Comparison of ENCODE assay signal across 27 mouse cellular contexts in genomic region chr12:73862881-73863280, GRCm38 (mm10). TPM values are rescaled to one million over a fixed set of nuclear protein-coding genes. Genes with fewer than 3 reads are reported as not detected.
DNase-seq lines count a peak whose midpoint lies in the region; ATAC-seq and TF ChIP-seq lines count a peak whose summit lies in the region.
"Had no signal": no experiment of that assay in that cellular context is flagged by ENCODE, and none has a peak within 500 bp of the region (broad histone marks: within the 10 kb centered on the region; RNA-seq: fewer than 3 reads in every experiment).

No protein-coding gene starts in this region.

- H3K4me1 ChIP-seq in forebrain, embryonic 12.5 days, result no peaks in the 10 kb centered on the region
- peaks cover 6% of the 10 kb centered on the region; the same call in 1 of the 2 replicates for H3K4me1 ChIP-seq in hindbrain, embryonic 10.5 days (replicated peaks)
- H3K4me1 ChIP-seq: neural tube, embryonic 12.5 days had no signal

- peak; percentile 52 for DNase-seq in gastrocnemius, adult 2 months
- no peak for DNase-seq in gastrocnemius, postnatal 25 days
- DNase-seq in left cerebral cortex, postnatal 4 days, result peak; percentile 10
- no peak for DNase-seq in left cerebral cortex, adult 8-10 months (ENCODE audit: low spot score in 2 of 2)
- DNase-seq in cerebellum, adult 8-10 months, result peak; percentile 27
- peak; percentile 43 to 51 for DNase-seq in cerebellum, postnatal 25 days
- no peak for DNase-seq in hindbrain, embryonic 10.5 days (ENCODE audit: low spot score)
- DNase-seq: adrenal gland, postnatal 14 days; embryo, embryonic 11 days; gastrocnemius, postnatal 14 days; kidney, adult 2 months; kidney, postnatal 10 days; layer of hippocampus, postnatal 36 days; liver; lung, adult 2 months; lung, postnatal 10 days; right cerebral cortex, postnatal 14 days had no signal

- no peak for ATAC-seq in forebrain, embryonic 12.5 days (ENCODE audit: low FRiP score)
- ATAC-seq: CD4-positive, CD25-positive, alpha-beta regulatory T cell, adult 4 months; forebrain, embryonic 16.5 days; hindbrain, embryonic 16.5 days had no signal

- peak overlapping the region; percentile 20; the same call in 1 of the 2 replicates for H3K4me3 ChIP-seq in gastrocnemius, adult 2 months
- no peak overlapping the region for H3K4me3 ChIP-seq in forebrain, embryonic 12.5 days (replicated peaks)
- no peak overlapping the region for H3K4me3 ChIP-seq in hindbrain, embryonic 10.5 days
- H3K4me3 ChIP-seq: embryonic facial prominence, embryonic 12.5 days; heart, embryonic 12.5 days; myocyte; neural tube, embryonic 12.5 days had no signal

- no peaks in the 10 kb centered on the region for H3K9me3 ChIP-seq in forebrain, embryonic 12.5 days
- no peaks in the 10 kb centered on the region for H3K9me3 ChIP-seq in hindbrain, embryonic 10.5 days
- H3K9me3 ChIP-seq: embryonic facial prominence, embryonic 12.5 days; heart, embryonic 12.5 days; neural tube, embryonic 12.5 days had no signal

- no peak overlapping the region for H3K4me2 ChIP-seq in forebrain, embryonic 12.5 days
- H3K4me2 ChIP-seq: embryonic facial prominence, embryonic 12.5 days; heart, embryonic 12.5 days; neural tube, embryonic 12.5 days had no signal

- WGBS in forebrain, embryonic 12.5 days, result 76% methylated on average over 7 of the region's 7 CpGs
- WGBS in hindbrain, embryonic 10.5 days, result 74% methylated on average over 7 of the region's 7 CpGs

- H3K27me3 ChIP-seq in forebrain, embryonic 12.5 days, result no peaks in the 10 kb centered on the region
- no peaks in the 10 kb centered on the region for H3K27me3 ChIP-seq in hindbrain, embryonic 10.5 days (ENCODE audit: insufficient read depth, poor library complexity, severe bottlenecking)
- H3K27me3 ChIP-seq: embryonic facial prominence, embryonic 12.5 days; heart, embryonic 12.5 days; neural tube, embryonic 12.5 days had no signal

- intact Hi-C loops in gastrocnemius, adult 2 months (cut with DNase I), result no loop called here
- intact Hi-C loops in left cerebral cortex, postnatal 4 days (cut with DNase I), result no loop called here

- H3K27ac ChIP-seq in gastrocnemius, adult 2 months, result peak overlapping the region; percentile 53
- H3K27ac ChIP-seq in forebrain, embryonic 12.5 days, result no peak overlapping the region
- H3K27ac ChIP-seq in hindbrain, embryonic 10.5 days, result no peak overlapping the region
- H3K27ac ChIP-seq: embryonic facial prominence, embryonic 12.5 days; liver, embryonic 14.5 days; macrophage; neural tube, embryonic 12.5 days had no signal

- no peak for TF ChIP-seq CTCF in gastrocnemius, adult 2 months (IDR thresholded peaks at IDR 0.05)

- no peak overlapping the region for H3K9ac ChIP-seq in forebrain, embryonic 12.5 days
- H3K9ac ChIP-seq: embryonic facial prominence, embryonic 12.5 days; heart, embryonic 12.5 days; liver, embryonic 14.5 days; neural tube, embryonic 12.5 days had no signal

- no peaks in the 10 kb centered on the region for H3K36me3 ChIP-seq in forebrain, embryonic 12.5 days (replicated peaks)
- H3K36me3 ChIP-seq in hindbrain, embryonic 10.5 days, result no peaks in the 10 kb centered on the region
- H3K36me3 ChIP-seq: embryonic facial prominence, embryonic 12.5 days; heart, embryonic 12.5 days; neural tube, embryonic 12.5 days had no signal

RNA-seq across cellular contexts. Expression of gene Hif1a, which starts 38.3 kb away (rescaled TPM):
- total RNA-seq in gastrocnemius, adult 2 months (2021), result 10 to 100 TPM; 15.6 to 16.5 TPM
- total RNA-seq in gastrocnemius, postnatal 25 days (2021), result 10 to 100 TPM; 15.9 to 16.7 TPM
- total RNA-seq in left cerebral cortex, postnatal 4 days (2021), result 10 to 100 TPM; 81.5 to 85.3 TPM
- total RNA-seq in left cerebral cortex, adult 8-10 months (2022), result 10 to 100 TPM; 57.7 to 66.6 (median 64.3) TPM
- polyA plus RNA-seq in forebrain, embryonic 12.5 days (2016; fragmentation: Nextera tagmentation; extraction: Ambion mirVana), result 123 and 124 TPM in 2 replicates
- 83.4 and 93.6 TPM in 2 replicates for polyA plus RNA-seq in hindbrain, embryonic 10.5 days (2016; fragmentation: Nextera tagmentation; extraction: Ambion mirVana)

Comparison
In these comparisons a context has a peak if more than half of its experiments do, and no peak if none do; other contexts are left out.
1. DNase-seq: peak in gastrocnemius, adult 2 months (single experiment), left cerebral cortex, postnatal 4 days (single experiment), cerebellum, adult 8-10 months (single experiment) and cerebellum, postnatal 25 days (2 of 2); none in gastrocnemius, postnatal 25 days (single experiment), left cerebral cortex, adult 8-10 months (0 of 2) and hindbrain, embryonic 10.5 days (single experiment).